Mouse (Mus musculus) heart, postnatal 0 days (tissue): Measurements from ENCODE around the gene Cbl.

ENCODE experiments used
- CTCF ChIP-seq: IDR thresholded peaks from 2 replicates; pipeline ENCODE4 v1.5.1; 2016; ENCODE audit warnings: antibody characterized with exemption, control low read depth, low read depth
- EP300 ChIP-seq: IDR thresholded peaks from 2 replicates; pipeline ENCODE4 v1.6.1; 2016; ENCODE audit warnings: antibody characterized with exemption, low read depth

DNA sequence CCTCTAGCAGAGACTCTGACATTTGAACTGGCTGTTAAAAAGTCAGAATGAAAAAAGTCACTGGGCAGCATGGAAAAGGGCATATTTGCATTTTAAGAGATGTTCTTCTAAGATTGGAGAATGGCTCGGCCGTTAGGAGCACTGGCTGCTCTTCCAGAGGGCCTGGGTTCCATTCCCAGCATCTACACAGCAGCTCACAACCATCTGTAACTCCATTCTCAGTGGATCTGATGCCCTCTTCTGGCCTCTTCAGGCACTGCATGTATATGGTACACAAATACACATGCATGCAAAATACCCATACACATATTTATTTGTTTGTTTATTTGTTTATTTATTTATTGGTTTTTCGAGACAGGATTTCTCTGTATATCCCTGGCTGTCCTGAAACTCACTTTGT, 35.2 kb upstream of the Cbl start:
- TF ChIP-seq CTCF (peak; percentile 43), EP300 (no peak)
